Mouse (Mus musculus): ENCODE data around the gene Aga. TPM values are rescaled to one million over a fixed set of nuclear protein-coding genes. Genes with fewer than 3 reads are reported as not detected.

The Aga gene
- polyA plus RNA-seq, 1 experiment from 2014 or later, result 11.4 TPM

Other genes with a start within 250 kb of the Aga start
- 3.8 and 6.0 TPM in 2 replicates for gene Neil3, start 127.3 kb downstream of the Aga start, polyA plus RNA-seq (2014; fragmentation: Nextera tagmentation; extraction: Ambion mirVana)